Mouse (Mus musculus): ENCODE results near the gene Il20rb. TPM values are rescaled to one million over a fixed set of nuclear protein-coding genes. Genes with fewer than 3 reads are reported as not detected.

Gene Il20rb
- total RNA-seq (2023), result 1 to 10 TPM; 4.2 to 7.2 TPM

DNA sequence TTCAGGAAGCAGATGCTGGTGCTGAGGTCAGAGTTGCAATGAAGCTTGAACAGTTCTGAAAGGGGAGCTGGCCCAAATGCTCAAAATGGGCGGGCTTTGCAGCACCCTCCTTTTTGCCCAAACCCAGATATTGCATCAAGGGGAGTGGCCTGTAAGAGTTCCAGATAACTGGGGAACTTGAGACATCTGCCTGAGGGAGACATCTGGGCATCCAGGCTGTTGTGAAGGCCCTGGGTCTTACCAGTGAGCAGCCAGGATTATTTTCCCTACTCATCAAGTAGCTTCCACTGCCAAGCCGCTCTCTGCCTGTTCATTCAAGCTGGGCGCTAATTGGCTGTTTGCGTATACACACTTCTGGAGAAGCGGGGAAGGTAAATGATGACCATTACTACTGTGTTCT, at the start of gene Il20rb:
Gene Il20rb (minus strand): TSS at position 358 of the 400 bp plus-strand sequence.

Other genes with a start within 250 kb of the Il20rb start
- gene Nck1, start 59.3 kb upstream of the Il20rb start, total RNA-seq (2023), result 10 to 100 TPM; 47.6 to 48.3 TPM
- not detected for gene Slc35g2, start 84.3 kb upstream of the Il20rb start, total RNA-seq (2023)
- 100 to 1,000 TPM in 1 of 2 experiments, 10 to 100 TPM in 1; 96.5 to 107 TPM for gene Stag1, start 111.0 kb upstream of the Il20rb start, total RNA-seq (2023)